Mouse (Mus musculus) skeletal muscle tissue, postnatal 0 days (tissue): ENCODE data around the gene Parp12. TPM values are rescaled to one million over a fixed set of nuclear protein-coding genes. Genes with fewer than 3 reads are reported as not detected.

Experiments
- polyA plus RNA-seq: library from polyadenylated mRNA; unstranded; fragments of >200 nt; fragmentation: Nextera tagmentation; extraction: Ambion mirVana; gene quantifications from 2 replicates; pipeline ENCODE4 v1.2.1, GENCODE M21; 2015

Gene Parp12
- polyA plus RNA-seq: 5.7 and 6.5 TPM in 2 replicates

GRCm38 (mm10) chr6:39117584-39118455 is at the start of gene Parp12:
TSS of gene Parp12 (minus strand) at chr6:39118349.

Other genes starting within 250 kb of the Parp12 start
- 2.0 and 2.6 TPM in 2 replicates for gene Tbxas1, start 242.9 kb downstream of the Parp12 start, polyA plus RNA-seq
- 6.6 and 8.7 TPM in 2 replicates for gene Hipk2, start 242.2 kb downstream of the Parp12 start, polyA plus RNA-seq
- 3.1 and 4.1 TPM in 2 replicates for gene Kdm7a, start 88.4 kb upstream of the Parp12 start, polyA plus RNA-seq